Mouse (Mus musculus): ENCODE data around the gene Gabrr3.

Gabrr3 gene

GRCm38 (mm10) chr16:59463973-59464372 is 56.8 kb downstream of the Gabrr3 start:
- in situ Hi-C loops (cut with MboI, MseI), result no loop called here

DNA sequence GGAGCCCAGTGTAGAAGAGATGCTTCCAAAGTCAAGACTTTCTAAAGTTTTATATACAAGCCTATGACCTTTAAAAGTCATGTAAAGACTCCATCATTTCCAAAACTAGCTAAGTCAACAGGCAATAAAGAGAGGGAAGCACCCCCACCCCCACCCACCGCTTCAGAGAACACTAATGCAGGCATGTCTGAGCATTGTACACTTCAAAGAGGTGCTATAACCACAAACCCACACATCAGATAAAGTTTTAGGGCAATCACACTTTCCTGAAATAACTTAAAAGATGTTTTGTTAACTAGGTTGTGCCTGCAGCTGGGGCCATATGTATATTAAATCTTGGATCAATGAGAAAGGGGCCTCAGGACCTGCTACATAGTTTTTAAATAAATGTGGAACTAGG is 62.7 kb downstream of the Gabrr3 start:
- in situ Hi-C loops (cut with MboI, MseI), result loop anchor here (5.0 to 10.0 kb wide), 3 partner anchors 47 to 785 kb away; no protein-coding TSS in a partner anchor

- in situ Hi-C loops (cut with MboI, MseI), result loop anchor here (10.0 kb wide), 1 partner anchor 787 kb away; no protein-coding TSS in a partner anchor
Observed at GRCm38 (mm10) chr16:59471637-59472278, 64.6 kb downstream of the Gabrr3 start, which contains the start of gene Riox2. Riox2 (plus strand) TSS chr16:59471775.

GRCm38 (mm10) chr16:59472546-59472945 is 65.4 kb downstream of the Gabrr3 start:
- in situ Hi-C loops (cut with MboI, MseI), result loop anchor here (10.0 kb wide), 1 partner anchor 788 kb away; no protein-coding TSS in a partner anchor

- in situ Hi-C loops (cut with MboI, MseI), result loop anchor here (5.0 to 10.0 kb wide), 2 partner anchors 128 to 790 kb away; partner anchors contain the start of gene Crybg3
Observed at GRCm38 (mm10) chr16:59474788-59475187, 67.7 kb downstream of the Gabrr3 start.

DNA sequence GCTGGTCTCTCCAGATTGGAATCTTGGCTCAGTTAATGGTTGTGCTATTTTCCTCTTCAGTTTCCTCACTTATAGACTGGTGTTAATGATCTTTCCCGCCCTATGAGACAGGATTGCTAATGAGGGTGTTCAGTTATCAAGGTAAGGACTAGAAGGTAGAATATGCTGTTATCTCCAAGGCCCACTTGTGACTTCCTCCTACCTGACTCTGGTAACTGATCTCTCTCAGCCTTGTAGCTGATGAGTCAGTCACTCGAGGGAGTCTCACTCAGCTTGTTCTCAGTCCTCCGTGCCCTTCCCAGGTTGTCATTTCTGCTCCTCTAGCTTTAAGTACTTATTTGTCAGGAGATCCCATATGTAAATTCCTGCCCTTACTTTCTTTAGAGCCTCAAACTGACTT is 70.8 kb downstream of the Gabrr3 start:
- in situ Hi-C loops (cut with MboI, MseI), result loop anchor here (5.0 to 10.0 kb wide), 2 partner anchors 124 to 793 kb away; partner anchors contain the start of gene Crybg3

DNA sequence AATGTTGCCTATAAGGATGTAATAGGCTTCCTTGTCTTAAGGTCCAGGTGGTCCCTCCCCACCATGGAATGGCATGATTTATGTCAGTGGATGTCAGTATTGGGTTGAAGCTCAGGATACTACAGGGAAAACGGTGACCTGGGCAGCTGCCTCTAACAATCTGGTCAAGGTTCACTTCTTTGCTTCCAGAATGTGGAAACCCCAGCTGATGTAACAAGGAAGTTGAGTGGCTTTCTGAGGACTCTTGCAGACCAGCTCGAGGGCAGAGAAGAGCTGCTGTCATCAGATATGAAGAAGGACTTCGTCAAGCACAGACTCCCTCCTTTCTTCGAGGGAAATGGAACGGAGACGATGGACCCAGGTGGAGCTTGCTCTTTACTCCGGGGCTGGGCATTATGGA is 80.1 kb downstream of the Gabrr3 start:
- in situ Hi-C loops (cut with MboI, MseI), result no loop called here

DNA sequence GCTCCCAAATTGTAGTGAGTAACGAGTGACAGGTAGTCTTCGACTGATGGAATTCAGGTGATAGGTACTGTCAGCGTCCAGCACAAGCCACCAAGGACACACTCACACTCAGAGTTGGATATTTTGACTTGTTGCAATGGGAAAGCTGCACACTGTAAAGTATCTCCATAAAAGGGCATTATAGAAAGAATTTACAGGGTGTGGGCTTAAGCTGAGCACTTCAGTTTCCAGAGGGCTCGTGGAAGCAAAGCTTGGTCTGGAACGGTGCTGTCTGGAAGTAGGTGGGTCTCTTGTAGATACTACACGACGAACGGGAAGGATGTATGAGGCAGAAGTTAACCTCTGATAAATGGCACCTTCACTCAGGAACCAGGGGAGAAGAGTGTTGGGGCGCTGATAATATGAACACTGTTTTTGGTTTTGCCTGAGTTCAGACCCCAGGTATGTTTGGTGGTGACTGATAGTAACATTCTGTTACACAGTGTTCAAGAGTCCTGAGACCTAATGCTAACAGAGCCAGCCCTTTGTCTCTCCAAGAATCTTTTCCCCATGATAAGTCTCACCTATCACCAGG is 80.9 kb downstream of the Gabrr3 start:
- in situ Hi-C loops (cut with MboI, MseI), result no loop called here

DNA sequence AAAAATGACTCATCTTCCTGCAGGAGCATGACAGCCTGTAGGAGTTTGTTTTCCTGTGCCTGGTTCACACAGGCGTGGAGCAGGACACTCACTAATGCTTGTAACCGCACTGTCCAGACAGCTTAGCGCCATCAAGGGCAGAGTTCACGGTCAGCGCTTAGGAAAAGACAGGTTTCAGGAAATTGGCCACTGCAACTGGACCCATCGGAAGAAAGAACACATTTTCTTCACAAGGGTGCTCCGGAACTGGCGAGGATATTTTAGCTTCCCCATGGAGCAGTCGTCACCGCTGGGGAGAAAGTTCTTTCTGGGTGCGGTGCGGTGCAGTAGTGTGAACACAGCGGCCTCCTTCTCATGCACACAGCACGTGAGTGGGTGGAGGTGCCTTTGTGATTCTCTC is 86.1 kb downstream of the Gabrr3 start:
- in situ Hi-C loops (cut with MboI, MseI), result no loop called here

GRCm38 (mm10) chr16:59497947-59498346 is 90.8 kb downstream of the Gabrr3 start:
- in situ Hi-C loops (cut with MboI, MseI), result no loop called here

DNA sequence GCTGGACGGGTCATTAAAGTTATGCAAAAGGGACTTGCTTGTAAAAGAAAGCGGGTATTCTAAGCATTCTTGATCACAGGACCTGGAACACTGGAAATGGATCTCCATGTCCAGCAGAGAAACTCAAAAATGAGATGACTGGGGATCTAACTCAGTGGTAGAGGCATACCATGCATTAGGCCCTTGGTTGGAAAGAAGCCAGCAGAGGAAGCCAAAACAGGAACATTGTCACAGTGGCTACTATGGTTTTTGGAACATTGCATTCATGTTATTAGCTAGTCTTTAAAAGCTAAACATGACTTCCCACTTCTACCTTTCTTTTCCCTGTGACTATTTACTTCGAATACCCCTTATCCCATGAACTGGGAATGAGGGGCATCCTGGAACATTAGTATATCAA is 92.0 kb downstream of the Gabrr3 start:
- in situ Hi-C loops (cut with MboI, MseI), result no loop called here

GRCm38 (mm10) chr16:59509830-59510229 is 102.7 kb downstream of the Gabrr3 start:
- in situ Hi-C loops (cut with MboI, MseI), result no loop called here

Measured in regulatory T cell (primary cell).